Mouse (Mus musculus) liver, embryonic 16.5 days (tissue): ENCODE data around the gene Dapk1. TPM values are rescaled to one million over a fixed set of nuclear protein-coding genes. Genes with fewer than 3 reads are reported as not detected.
A peak's percentile ranks its signal among the peaks of the same experiment; 100 is the strongest.

Experiments
- ATAC-seq: fragments of 200-750 bp; cut with Nextera tagmentation; 2 replicates; pipeline ENCODE4 v1.8.0; 2017; ENCODE audit warnings: low read depth, mild to moderate bottlenecking, moderate number of reproducible peaks, moderate library complexity
- H3K27ac ChIP-seq: fragments of 300-500 bp; sonication (generic); 2 replicates; pipeline ENCODE4 v1.5.1; 2014; ENCODE audit warnings: mild to moderate bottlenecking, low read length
- H3K27me3 ChIP-seq: fragments of 300-500 bp; sonication (generic); 2 replicates; pipeline ENCODE4 v1.6.1; 2014; ENCODE audit warnings: low read depth, low read length, mixed read lengths; ENCODE audit not compliant: control insufficient read depth, insufficient read depth
- H3K36me3 ChIP-seq: fragments of 300-500 bp; sonication (generic); 2 replicates; pipeline ENCODE4 v1.6.1; 2014; ENCODE audit warnings: mild to moderate bottlenecking; ENCODE audit not compliant: control insufficient read depth, insufficient read depth
- H3K4me1 ChIP-seq: fragments of 300-500 bp; sonication (generic); 2 replicates; pipeline ENCODE4 v1.6.1; 2014; ENCODE audit warnings: low read depth, low read length, mixed read lengths; ENCODE audit not compliant: control insufficient read depth
- H3K4me2 ChIP-seq: fragments of 300-500 bp; sonication (generic); 2 replicates; pipeline ENCODE4 v1.6.1; 2014; ENCODE audit warnings: low read depth, low read length, mixed read lengths
- H3K4me3 ChIP-seq: fragments of 300-500 bp; sonication (generic); 2 replicates; pipeline ENCODE4 v1.5.1; 2014; ENCODE audit warnings: low read depth, mild to moderate bottlenecking, low read length
- H3K9ac ChIP-seq: fragments of 300-500 bp; sonication (generic); 2 replicates; pipeline ENCODE4 v1.6.1; 2014; ENCODE audit warnings: low read depth, low read length
- H3K9me3 ChIP-seq: fragments of 300-500 bp; sonication (generic); replicated peaks from 2 replicates; pipeline ENCODE4 v1.6.1; 2016; ENCODE audit warnings: low read length; ENCODE audit not compliant: control insufficient read depth
- WGBS: fragments of 180-500 bp; shearing (Covaris S2); extraction: QIAGEN DNeasy Blood & Tissue Kit; methylation state at CpG from one replicate; pipeline ENCODE4 v1.1.7; 2014; ENCODE audit not compliant: insufficient replicate concordance; 5-methylcytosine and 5-hydroxymethylcytosine counted together
- polyA plus RNA-seq: library from polyadenylated mRNA; unstranded; fragments of >200 nt; fragmentation: Nextera tagmentation; extraction: Ambion mirVana; gene quantifications from 2 replicates; pipeline ENCODE4 v1.2.1, GENCODE M21; 2015

Gene Dapk1
- polyA plus RNA-seq, 1 experiment from 2014 or later = 8.9 TPM

DNA sequence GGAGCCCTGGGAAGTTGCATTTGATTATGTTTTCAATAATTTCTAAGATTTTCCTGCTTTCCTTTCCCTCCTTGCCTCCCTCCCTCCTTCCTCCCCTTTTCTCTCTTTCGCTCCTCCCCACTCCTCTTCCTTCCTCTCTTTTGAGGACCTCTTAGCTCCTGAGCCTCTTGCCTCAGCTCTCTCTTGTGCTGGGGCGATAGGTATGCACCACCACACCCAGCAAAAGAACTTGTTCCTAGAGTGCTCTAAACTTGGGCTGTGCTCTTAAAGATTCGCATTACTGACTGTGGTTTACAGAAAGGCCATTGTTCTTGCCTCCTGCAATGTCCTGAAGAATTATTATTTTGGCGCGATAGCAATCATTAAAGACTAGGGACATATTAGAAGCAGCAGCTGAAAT, 46.6 kb downstream of the Dapk1 start:
- Histone ChIP-seq H3K9ac (no peak overlapping the region), H3K4me3 (no peak overlapping the region), H3K27ac (no peak overlapping the region), H3K4me1 (peaks cover 4% of the 10 kb centered on the region), H3K9me3 (no peaks in the 10 kb centered on the region), H3K4me2 (no peak overlapping the region), H3K36me3 (no peaks in the 10 kb centered on the region), H3K27me3 (no peaks in the 10 kb centered on the region)
- WGBS = 74% methylated on average over 5 of the region's 5 CpGs
- ATAC-seq = no peak

DNA sequence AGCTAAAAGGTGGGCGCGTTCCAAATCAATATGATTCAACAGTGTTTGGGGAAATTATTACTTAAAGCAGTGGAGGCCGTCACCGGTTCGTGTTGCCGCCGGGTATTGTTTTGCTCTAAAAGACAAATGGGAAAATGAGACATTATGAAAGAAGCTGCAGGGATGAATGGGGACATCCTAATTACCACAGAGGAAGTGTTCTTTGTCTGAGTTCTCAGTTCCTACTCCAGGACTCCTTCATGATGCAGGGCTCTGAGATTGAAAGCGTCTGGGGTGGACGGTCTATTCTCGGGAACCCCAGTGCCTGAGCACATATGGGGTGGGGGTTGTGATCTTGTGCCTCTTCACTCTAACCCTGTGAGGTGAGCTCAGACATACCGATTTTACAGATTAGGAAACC, 48.3 kb downstream of the Dapk1 start:
- no peak for ATAC-seq
- H3K27ac ChIP-seq = no peak overlapping the region
- WGBS = 69% methylated on average over 11 of the region's 11 CpGs

DNA sequence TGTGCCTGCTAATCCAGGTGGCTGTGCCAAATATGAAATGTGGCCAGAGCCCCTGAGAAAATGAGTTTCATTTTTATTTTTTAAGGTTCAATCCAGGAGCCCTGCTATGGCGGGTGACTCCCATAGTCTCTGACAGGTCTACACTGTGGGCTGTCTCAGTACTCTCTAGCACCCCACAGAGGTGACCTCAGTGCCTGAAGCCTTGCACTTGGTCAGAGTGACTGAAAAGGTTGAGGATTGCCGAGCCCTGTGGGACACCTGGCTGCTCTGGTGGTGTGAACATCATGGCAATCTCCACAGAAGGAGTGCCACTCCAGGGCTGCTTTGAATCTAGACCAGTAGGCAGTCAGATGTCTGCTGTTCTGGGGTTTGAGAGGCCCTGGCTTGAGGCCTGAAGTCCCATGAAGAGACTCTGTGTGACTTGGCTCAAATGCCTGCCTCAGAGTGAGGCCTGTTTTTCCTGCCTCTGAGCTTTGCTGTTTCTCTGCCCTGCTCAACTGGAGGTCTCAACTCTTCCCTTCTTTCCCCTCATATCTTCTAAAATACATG, 52.3 kb downstream of the Dapk1 start:
- Histone ChIP-seq H3K27ac (no peak overlapping the region), H3K36me3 (no peaks in the 10 kb centered on the region; the same call in 1 of the 2 replicates), H3K4me3 (no peak overlapping the region), H3K27me3 (no peaks in the 10 kb centered on the region), H3K9me3 (no peaks in the 10 kb centered on the region), H3K4me1 (no peaks in the 10 kb centered on the region; the same call in 1 of the 2 replicates), H3K4me2 (no peak overlapping the region), H3K9ac (no peak overlapping the region)
- 59% methylated on average over 2 of the region's 2 CpGs for WGBS
- peak; percentile 27; the same call in 1 of the 2 replicates for ATAC-seq

More for the DNA sequence above, 48.3 kb downstream of the Dapk1 start:
- no peak overlapping the region for H3K9ac ChIP-seq
- H3K36me3 ChIP-seq = no peaks in the 10 kb centered on the region
- H3K4me2 ChIP-seq = no peak overlapping the region
- H3K4me1 ChIP-seq = no peaks in the 10 kb centered on the region; the same call in 1 of the 2 replicates
- no peaks in the 10 kb centered on the region for H3K9me3 ChIP-seq
- no peaks in the 10 kb centered on the region for H3K27me3 ChIP-seq
- H3K4me3 ChIP-seq = no peak overlapping the region

DNA sequence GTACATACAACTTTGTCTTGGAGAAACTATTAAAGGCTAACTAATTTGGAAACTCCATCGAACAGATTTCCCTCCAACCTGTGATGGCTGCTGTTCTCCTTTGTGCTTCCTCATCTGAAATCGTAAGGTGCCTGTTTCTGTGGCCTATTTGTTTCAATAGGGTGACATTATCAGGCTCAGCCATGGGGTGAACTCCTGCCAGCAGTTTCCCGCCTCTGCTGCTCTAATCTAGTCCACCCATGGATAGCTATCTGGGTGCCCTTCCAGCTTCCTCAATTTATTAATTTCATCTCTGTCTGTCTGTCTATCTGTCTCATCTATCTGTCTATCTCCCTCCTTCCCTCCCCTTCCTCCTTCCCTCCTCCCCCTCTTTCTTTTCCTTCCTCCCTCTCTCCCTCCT, 53.5 kb downstream of the Dapk1 start:
- Histone ChIP-seq H3K9me3 (no peaks in the 10 kb centered on the region), H3K36me3 (no peaks in the 10 kb centered on the region; the same call in 1 of the 2 replicates), H3K9ac (no peak overlapping the region), H3K4me1 (peaks cover 3% of the 10 kb centered on the region), H3K27me3 (no peaks in the 10 kb centered on the region), H3K27ac (no peak overlapping the region), H3K4me3 (no peak overlapping the region), H3K4me2 (no peak overlapping the region)
- 23% methylated on average over 3 of the region's 3 CpGs for whole genome bisulfite sequencing
- peak; percentile 42; the same call in 1 of the 2 replicates for ATAC-seq

DNA sequence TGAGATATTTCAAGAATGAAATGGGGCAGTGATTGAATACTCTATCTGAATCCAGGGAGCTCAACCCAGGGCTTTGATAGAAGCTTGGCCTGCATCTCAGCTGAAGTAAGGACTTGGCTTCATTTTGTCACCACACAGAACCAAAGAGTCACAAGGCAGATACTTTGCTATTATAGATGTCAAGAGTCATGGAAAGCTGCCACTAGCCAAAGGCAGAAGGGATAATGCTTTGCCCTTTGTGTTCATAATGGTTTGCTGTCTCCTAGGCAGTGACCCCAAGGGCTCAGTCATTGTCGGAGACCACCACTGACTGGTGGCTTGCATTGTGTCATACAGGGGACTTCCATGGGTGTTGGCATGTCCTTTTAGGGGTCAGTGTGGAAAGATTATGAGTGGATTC, 57.9 kb downstream of the Dapk1 start:
- Histone ChIP-seq H3K27me3 (no peaks in the 10 kb centered on the region), H3K4me3 (no peak overlapping the region), H3K9me3 (no peaks in the 10 kb centered on the region), H3K27ac (no peak overlapping the region), H3K9ac (no peak overlapping the region), H3K4me2 (no peak overlapping the region), H3K36me3 (no peaks in the 10 kb centered on the region; the same call in 1 of the 2 replicates), H3K4me1 (peaks cover 17% of the 10 kb centered on the region)
- ATAC-seq = no peak
- 64% methylated on average over 1 of the region's 1 CpGs for WGBS

DNA sequence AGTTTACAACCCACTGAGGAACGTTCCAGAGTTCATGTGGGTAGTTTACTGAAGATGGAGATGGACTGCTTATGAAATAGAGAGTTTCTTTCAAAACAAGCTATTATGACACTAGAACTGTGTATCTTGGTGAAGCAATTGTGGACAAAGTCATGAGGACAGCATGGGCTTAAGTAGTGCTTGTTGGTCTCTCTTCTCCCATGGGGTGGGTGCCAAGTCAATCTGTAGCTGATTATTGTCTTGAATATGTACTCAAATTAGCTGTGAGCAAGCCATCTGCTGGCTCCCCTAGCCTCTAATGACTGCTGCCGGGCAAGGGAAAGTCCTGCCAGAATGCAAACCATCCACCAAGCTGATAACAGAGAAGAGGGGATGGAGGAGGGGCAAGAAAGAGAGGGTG, 58.3 kb downstream of the Dapk1 start:
- Histone ChIP-seq H3K4me3 (no peak overlapping the region), H3K27ac (no peak overlapping the region), H3K4me1 (peaks cover 17% of the 10 kb centered on the region), H3K4me2 (no peak overlapping the region), H3K36me3 (no peaks in the 10 kb centered on the region; the same call in 1 of the 2 replicates), H3K9me3 (no peaks in the 10 kb centered on the region), H3K9ac (no peak overlapping the region), H3K27me3 (no peaks in the 10 kb centered on the region)
- 36% methylated on average over 2 of the region's 2 CpGs for WGBS
- ATAC-seq = peak; percentile 61

DNA sequence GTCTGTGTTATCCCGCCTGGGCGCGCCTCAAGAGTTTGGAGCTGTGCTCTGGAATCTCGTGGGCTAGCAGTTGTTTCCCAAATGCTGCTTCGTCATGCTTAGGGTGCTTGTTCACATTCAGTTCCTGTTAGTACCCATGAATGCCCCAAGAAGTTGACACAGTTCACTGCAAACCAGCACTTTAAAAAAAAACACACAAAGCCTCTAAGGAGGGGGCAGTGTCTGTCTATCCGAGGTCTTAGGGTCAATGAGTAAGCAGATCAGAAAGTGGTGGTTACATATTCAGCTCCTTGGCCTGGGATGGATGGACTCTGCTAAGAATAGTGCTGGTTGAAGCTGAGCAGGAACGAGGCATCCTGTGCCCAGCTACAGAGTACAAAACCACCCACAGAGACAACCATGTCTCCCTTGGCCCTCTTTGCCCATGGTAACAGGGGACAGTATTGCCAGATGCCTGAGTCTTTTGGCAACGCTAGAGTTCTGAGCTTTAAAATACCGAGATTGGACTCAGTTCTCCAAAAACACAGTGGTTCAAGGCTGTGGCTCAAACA, 59.0 kb downstream of the Dapk1 start:
- no peak for ATAC-seq
- Histone ChIP-seq H3K27ac (no peak overlapping the region), H3K9ac (no peak overlapping the region), H3K4me1 (peaks cover 19% of the 10 kb centered on the region), H3K4me2 (no peak overlapping the region), H3K27me3 (no peaks in the 10 kb centered on the region), H3K9me3 (no peaks in the 10 kb centered on the region), H3K4me3 (no peak overlapping the region), H3K36me3 (no peaks in the 10 kb centered on the region; the same call in 1 of the 2 replicates)
- WGBS = 56% methylated on average over 9 of the region's 9 CpGs

DNA sequence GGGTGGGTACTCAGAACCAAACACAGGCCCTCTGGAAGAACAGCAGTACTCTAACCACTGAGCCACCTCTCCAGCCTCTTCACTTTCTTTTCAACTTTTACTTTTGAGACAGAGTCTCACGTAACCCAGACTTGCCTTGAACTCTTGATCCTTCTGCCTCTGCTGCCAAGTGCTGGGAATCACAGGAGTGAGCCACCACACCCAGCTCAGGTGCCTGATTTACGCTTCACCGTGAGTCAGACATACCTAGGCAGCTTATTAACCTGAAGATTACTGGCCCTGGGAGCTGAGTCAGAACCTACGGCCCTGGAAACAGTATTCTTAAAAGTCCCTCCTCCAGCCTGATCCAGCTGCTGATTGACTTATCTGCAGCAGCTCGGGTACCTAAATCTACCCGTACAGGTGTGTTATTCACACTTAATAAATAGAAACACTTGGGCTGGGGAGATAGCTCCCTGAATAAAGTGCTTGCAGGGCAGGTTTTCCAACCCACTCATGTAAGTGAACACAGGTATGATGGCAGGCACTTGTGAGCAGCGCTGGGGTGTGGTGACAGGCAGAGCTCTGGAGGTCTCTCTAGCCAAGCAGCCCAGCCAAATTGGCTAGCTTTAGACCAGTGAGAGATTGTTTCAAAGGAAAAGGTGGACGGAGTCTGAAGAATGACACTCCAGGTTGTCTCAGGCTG, 60.9 kb downstream of the Dapk1 start:
- H3K9me3 ChIP-seq = no peaks in the 10 kb centered on the region
- 64% methylated on average over 8 of the region's 8 CpGs for WGBS
- H3K27me3 ChIP-seq = no peaks in the 10 kb centered on the region
- no peak overlapping the region for H3K4me3 ChIP-seq
- no peak for ATAC-seq
- H3K4me2 ChIP-seq = no peak overlapping the region
- no peaks in the 10 kb centered on the region for H3K36me3 ChIP-seq
- peak overlapping the region; percentile 30; the same call in 1 of the 2 replicates for H3K27ac ChIP-seq
- H3K9ac ChIP-seq = no peak overlapping the region
- H3K4me1 ChIP-seq = peaks cover 22% of the 10 kb centered on the region

DNA sequence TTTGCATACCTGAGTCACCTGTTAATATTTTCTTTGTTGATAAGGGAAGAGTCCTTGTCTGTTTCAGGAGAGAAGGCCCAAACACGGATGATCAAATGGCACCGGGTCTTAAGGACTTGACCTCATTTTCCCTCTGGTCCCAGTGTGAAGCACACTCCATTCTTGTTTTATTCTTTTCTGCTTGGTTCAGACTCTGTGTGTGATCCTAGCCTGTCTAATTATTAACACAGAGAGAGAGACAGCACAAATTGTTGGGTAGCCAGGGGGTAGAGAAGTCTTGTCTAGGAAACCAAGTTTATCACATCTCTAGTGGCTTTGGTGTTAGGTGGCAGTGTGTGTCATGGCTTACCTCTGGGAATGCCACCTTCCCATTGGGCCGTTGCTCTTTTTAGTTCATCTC, 62.3 kb downstream of the Dapk1 start:
- H3K27me3 ChIP-seq = no peaks in the 10 kb centered on the region
- H3K36me3 ChIP-seq = no peaks in the 10 kb centered on the region
- H3K4me2 ChIP-seq = peak overlapping the region; percentile 3; the same call in 1 of the 2 replicates
- peak; percentile 43 for ATAC-seq
- H3K27ac ChIP-seq = peak overlapping the region; percentile 61
- no peaks in the 10 kb centered on the region for H3K9me3 ChIP-seq
- H3K4me1 ChIP-seq = peaks cover 27% of the 10 kb centered on the region
- no peak overlapping the region for H3K4me3 ChIP-seq
- WGBS = 46% methylated on average over 3 of the region's 3 CpGs
- no peak overlapping the region for H3K9ac ChIP-seq
